13 mouse cellular contexts compared by ENCODE assay signal in genomic region chr7:144862126-144862525, GRCm38 (mm10). TPM values are rescaled to one million over a fixed set of nuclear protein-coding genes. Genes with fewer than 3 reads are reported as not detected.
A peak's percentile ranks its signal among the peaks of the same experiment; 100 is the strongest.
DNase-seq lines count a peak whose midpoint lies in the region; ATAC-seq lines count a peak whose summit lies in the region.
"Had no signal": no experiment of that assay in that cellular context is flagged by ENCODE, and none has a peak within 500 bp of the region (broad histone marks: within the 10 kb centered on the region; RNA-seq: fewer than 3 reads in every experiment).

No protein-coding gene starts in this region.

- no peak for DNase-seq in heart, adult 8-10 months (ENCODE audit: low spot score)
- DNase-seq in cerebellum, postnatal 10 days, result peak; percentile 63 to 77
- peak; percentile 43 for DNase-seq in hindbrain, embryonic 11.5 days (ENCODE audit: low spot score)
- no peak for DNase-seq in thymus, postnatal 25 days
- no peak for DNase-seq in right cerebral cortex, postnatal 25 days
- no peak for DNase-seq in testis, postnatal 10 days (ENCODE audit: low spot score)
- DNase-seq: gastrocnemius, postnatal 25 days; layer of hippocampus, adult 9-11 months had no signal

- H3K36me3 ChIP-seq in heart, embryonic 15.5 days, result no peaks in the 10 kb centered on the region
- H3K36me3 ChIP-seq in hindbrain, embryonic 11.5 days (ENCODE audit: control insufficient read depth, insufficient read depth, low read length), result no peaks in the 10 kb centered on the region
- no peaks in the 10 kb centered on the region for H3K36me3 ChIP-seq in midbrain, embryonic 13.5 days
- H3K36me3 ChIP-seq: G1E had no signal

- WGBS in heart, embryonic 15.5 days, result 3% methylated on average over 15 of the region's 15 CpGs
- under 1% methylated on average over 15 of the region's 15 CpGs for WGBS in hindbrain, embryonic 11.5 days
- 0% methylated on average over 15 of the region's 15 CpGs for WGBS in midbrain, embryonic 13.5 days

- peaks cover 90% of the 10 kb centered on the region for H3K27me3 ChIP-seq in heart, embryonic 15.5 days
- H3K27me3 ChIP-seq in hindbrain, embryonic 11.5 days (ENCODE audit: control insufficient read depth, insufficient read depth, low read length), result peaks cover 66% of the 10 kb centered on the region
- H3K27me3 ChIP-seq in midbrain, embryonic 13.5 days, result peaks cover 93% of the 10 kb centered on the region

- H3K4me1 ChIP-seq in heart, embryonic 15.5 days (replicated peaks), result peaks cover 13% of the 10 kb centered on the region
- H3K4me1 ChIP-seq in hindbrain, embryonic 11.5 days (replicated peaks; ENCODE audit: control insufficient read depth, insufficient read depth, low read length), result peaks cover 8% of the 10 kb centered on the region; the same call in 1 of the 2 replicates
- peaks cover 14% of the 10 kb centered on the region for H3K4me1 ChIP-seq in midbrain, embryonic 13.5 days (replicated peaks)

- H3K9me3 ChIP-seq in heart, embryonic 15.5 days (replicated peaks), result no peaks in the 10 kb centered on the region
- no peaks in the 10 kb centered on the region for H3K9me3 ChIP-seq in hindbrain, embryonic 11.5 days (ENCODE audit: control insufficient read depth, low read length)
- no peaks in the 10 kb centered on the region for H3K9me3 ChIP-seq in midbrain, embryonic 13.5 days
- H3K9me3 ChIP-seq: megakaryocyte, embryonic 14.5 days had no signal

- no peak overlapping the region for H3K9ac ChIP-seq in heart, embryonic 15.5 days
- no peak overlapping the region for H3K9ac ChIP-seq in hindbrain, embryonic 11.5 days (ENCODE audit: low read depth, low read length)
- H3K9ac ChIP-seq in midbrain, embryonic 13.5 days (replicated peaks), result no peak overlapping the region

- H3K4me3 ChIP-seq in heart, embryonic 15.5 days, result peak overlapping the region; percentile 33
- H3K4me3 ChIP-seq in hindbrain, embryonic 11.5 days (ENCODE audit: low read depth, low read length), result peak overlapping the region; percentile 13; the same call in 1 of the 2 replicates
- peak overlapping the region; percentile 29 for H3K4me3 ChIP-seq in midbrain, embryonic 13.5 days (replicated peaks)
- H3K4me3 ChIP-seq: megakaryocyte, embryonic 14.5 days had no signal

- H3K4me2 ChIP-seq in heart, embryonic 15.5 days, result peak overlapping the region; percentile 46
- H3K4me2 ChIP-seq in hindbrain, embryonic 11.5 days (replicated peaks; ENCODE audit: low read depth, low read length), result no peak overlapping the region
- H3K4me2 ChIP-seq in midbrain, embryonic 13.5 days (replicated peaks), result peak overlapping the region; percentile 41

- ATAC-seq in heart, embryonic 15.5 days (replicated peaks; ENCODE audit: insufficient number of reproducible peaks, insufficient read depth, low FRiP score, low read depth), result no peak
- no peak for ATAC-seq in hindbrain, embryonic 11.5 days (ENCODE audit: low FRiP score)
- ATAC-seq in midbrain, embryonic 13.5 days, result no peak

- no peak overlapping the region for H3K27ac ChIP-seq in heart, embryonic 15.5 days
- H3K27ac ChIP-seq in hindbrain, embryonic 11.5 days (ENCODE audit: low read depth, low read length), result no peak overlapping the region
- H3K27ac ChIP-seq in midbrain, embryonic 13.5 days, result no peak overlapping the region

RNA-seq across cellular contexts. Expression of gene Fgf4, which starts 15.0 kb away (rescaled TPM):
- not detected in 2 replicates for polyA plus RNA-seq in heart, embryonic 15.5 days (2015; fragmentation: Nextera tagmentation; extraction: Ambion mirVana)
- not detected for total RNA-seq in heart, adult 8-10 months (2022)
- polyA plus RNA-seq in hindbrain, embryonic 11.5 days (2014; fragmentation: Nextera tagmentation; extraction: Ambion mirVana), result 0.04 TPM in 1 of 2 replicates, not detected in the other
- not detected in 2 replicates for polyA plus RNA-seq in midbrain, embryonic 13.5 days (2015; fragmentation: Nextera tagmentation; extraction: Ambion mirVana)
- total RNA-seq: G1E had no signal
- polyA plus RNA-seq: G1E; small intestine, adult 2 months had no signal

RNA-seq across cellular contexts. Expression of gene Fgf3, which starts 24.2 kb away (rescaled TPM):
- polyA plus RNA-seq in heart, embryonic 15.5 days (2015; fragmentation: Nextera tagmentation; extraction: Ambion mirVana), result 0.65 TPM in 1 of 2 replicates, not detected in the other
- total RNA-seq in heart, adult 8-10 months (2022), result not detected
- polyA plus RNA-seq in hindbrain, embryonic 11.5 days (2014; fragmentation: Nextera tagmentation; extraction: Ambion mirVana), result 0.59 and 1.1 TPM in 2 replicates
- polyA plus RNA-seq in midbrain, embryonic 13.5 days (2015; fragmentation: Nextera tagmentation; extraction: Ambion mirVana), result 5.9 and 7.6 TPM in 2 replicates
- total RNA-seq: gastrocnemius, postnatal 25 days had no signal

RNA-seq across cellular contexts. Expression of gene Fgf15, which starts 34.2 kb away (rescaled TPM):
- polyA plus RNA-seq in heart, embryonic 15.5 days (2015; fragmentation: Nextera tagmentation; extraction: Ambion mirVana), result 0.11 TPM in 1 of 2 replicates, not detected in the other
- total RNA-seq in heart, adult 8-10 months (2022), result not detected
- polyA plus RNA-seq in hindbrain, embryonic 11.5 days (2014; fragmentation: Nextera tagmentation; extraction: Ambion mirVana), result 60.2 and 68.2 TPM in 2 replicates
- 61.2 and 66.9 TPM in 2 replicates for polyA plus RNA-seq in midbrain, embryonic 13.5 days (2015; fragmentation: Nextera tagmentation; extraction: Ambion mirVana)
- total RNA-seq: gastrocnemius, postnatal 25 days had no signal

RNA-seq across cellular contexts. Expression of gene LTO1, which starts 52.8 kb away (rescaled TPM):
- polyA plus RNA-seq in heart, embryonic 15.5 days (2015; fragmentation: Nextera tagmentation; extraction: Ambion mirVana), result 19.8 and 21.6 TPM in 2 replicates
- total RNA-seq in heart, adult 8-10 months (2022), result 10 to 100 TPM; 14.6 to 18.2 (median 17.4) TPM
- polyA plus RNA-seq in hindbrain, embryonic 11.5 days (2014; fragmentation: Nextera tagmentation; extraction: Ambion mirVana), result 27.3 and 28.9 TPM in 2 replicates
- 36.4 and 37.8 TPM in 2 replicates for polyA plus RNA-seq in midbrain, embryonic 13.5 days (2015; fragmentation: Nextera tagmentation; extraction: Ambion mirVana)

Comparison
In these comparisons a context has a peak if more than half of its experiments do, and no peak if none do; other contexts are left out.
1. DNase-seq: peak in cerebellum, postnatal 10 days (2 of 2) and hindbrain, embryonic 11.5 days (single experiment); none in heart, adult 8-10 months (single experiment), thymus, postnatal 25 days (single experiment), right cerebral cortex, postnatal 25 days (single experiment) and testis, postnatal 10 days (single experiment).
2. RNA of gene Fgf15, which starts 34.2 kb away (polyA plus RNA-seq): 60.2 to 68.2 TPM in hindbrain, embryonic 11.5 days and 61.2 to 66.9 TPM in midbrain, embryonic 13.5 days; 0.11 TPM in heart, embryonic 15.5 days; every median in the first group is over 10 times any median in the second.
3. Peak in every context shown above with its lines, with median percentiles within 50 percentile points of each other: H3K4me3 ChIP-seq.